Mouse (Mus musculus): Measurements from ENCODE around the gene Rabgap1l. TPM values are rescaled to one million over a fixed set of nuclear protein-coding genes. Genes with fewer than 3 reads are reported as not detected.

The Rabgap1l gene
- polyA plus RNA-seq, 1 experiment from 2014 or later: 10.1 TPM

GRCm38 (mm10) chr1:160566458-160566857, 226.6 kb downstream of the Rabgap1l start:
- Histone ChIP-seq H3K4me1 (no peaks in the 10 kb centered on the region), H3K27me3 (no peaks in the 10 kb centered on the region), H3K36me3 (no peaks in the 10 kb centered on the region), H3K9ac (no peak overlapping the region), H3K4me2 (no peak overlapping the region), H3K9me3 (replicated peaks) (no peaks in the 10 kb centered on the region), H3K27ac (no peak overlapping the region), H3K4me3 (replicated peaks) (no peak overlapping the region)
- no peak for ATAC-seq (replicated peaks; ENCODE audit: low FRiP score)
- WGBS: 39% methylated on average over 4 of the region's 4 CpGs

GRCm38 (mm10) chr1:160561381-160561780, 231.6 kb downstream of the Rabgap1l start:
- Histone ChIP-seq H3K4me3 (replicated peaks) (no peak overlapping the region), H3K9me3 (replicated peaks) (no peaks in the 10 kb centered on the region), H3K4me1 (no peaks in the 10 kb centered on the region), H3K27me3 (no peaks in the 10 kb centered on the region), H3K36me3 (no peaks in the 10 kb centered on the region), H3K4me2 (no peak overlapping the region), H3K9ac (no peak overlapping the region), H3K27ac (no peak overlapping the region)
- 70% methylated on average over 1 of the region's 1 CpGs for WGBS
- no peak for ATAC-seq (replicated peaks; ENCODE audit: low FRiP score)

- Histone ChIP-seq H3K4me3 (replicated peaks) (no peak overlapping the region), H3K27me3 (no peaks in the 10 kb centered on the region), H3K36me3 (no peaks in the 10 kb centered on the region), H3K4me2 (no peak overlapping the region), H3K9ac (no peak overlapping the region), H3K27ac (no peak overlapping the region), H3K9me3 (replicated peaks) (no peaks in the 10 kb centered on the region), H3K4me1 (no peaks in the 10 kb centered on the region)
- WGBS: 70% methylated on average over 1 of the region's 1 CpGs
- no peak for ATAC-seq (replicated peaks; ENCODE audit: low FRiP score)
Observed at GRCm38 (mm10) chr1:160550636-160551035, 242.4 kb downstream of the Rabgap1l start.

GRCm38 (mm10) chr1:160547934-160548876, 244.8 kb downstream of the Rabgap1l start:
- H3K4me2 ChIP-seq: no peak overlapping the region
- no peaks in the 10 kb centered on the region for H3K36me3 ChIP-seq
- H3K9me3 ChIP-seq (replicated peaks): no peaks in the 10 kb centered on the region
- ATAC-seq (replicated peaks; ENCODE audit: low FRiP score): no peak
- H3K9ac ChIP-seq: no peak overlapping the region
- H3K27ac ChIP-seq: no peak overlapping the region
- H3K4me3 ChIP-seq (replicated peaks): no peak overlapping the region
- H3K4me1 ChIP-seq: no peaks in the 10 kb centered on the region
- 53% methylated on average over 4 of the region's 4 CpGs for WGBS
- H3K27me3 ChIP-seq: no peaks in the 10 kb centered on the region

- Histone ChIP-seq H3K4me3 (replicated peaks) (no peak overlapping the region), H3K9me3 (replicated peaks) (no peaks in the 10 kb centered on the region), H3K27ac (no peak overlapping the region), H3K27me3 (no peaks in the 10 kb centered on the region), H3K9ac (no peak overlapping the region), H3K36me3 (no peaks in the 10 kb centered on the region), H3K4me1 (0 out of 2 replicates have a peak, but pooled peaks cover 3% of the 10 kb centered on the region), H3K4me2 (no peak overlapping the region)
- ATAC-seq (replicated peaks; ENCODE audit: low FRiP score): no peak
- 91% methylated on average over 8 of the region's 8 CpGs for whole genome bisulfite sequencing
Observed at GRCm38 (mm10) chr1:160535649-160536048, 257.4 kb downstream of the Rabgap1l start.

GRCm38 (mm10) chr1:160534571-160535335, 258.3 kb downstream of the Rabgap1l start:
- Histone ChIP-seq H3K36me3 (no peaks in the 10 kb centered on the region), H3K4me2 (no peak overlapping the region)
- WGBS: 86% methylated on average over 2 of the region's 2 CpGs

GRCm38 (mm10) chr1:160533209-160533820, 259.7 kb downstream of the Rabgap1l start:
- Histone ChIP-seq H3K27me3 (no peaks in the 10 kb centered on the region), H3K9me3 (replicated peaks) (no peaks in the 10 kb centered on the region), H3K27ac (no peak overlapping the region), H3K4me1 (0 out of 2 replicates have a peak, but pooled peaks cover 3% of the 10 kb centered on the region), H3K4me2 (no peak overlapping the region), H3K4me3 (replicated peaks) (no peak overlapping the region), H3K36me3 (no peaks in the 10 kb centered on the region), H3K9ac (no peak overlapping the region)
- 66% methylated on average over 6 of the region's 6 CpGs for WGBS
- no peak for ATAC-seq (replicated peaks; ENCODE audit: low FRiP score)

More at GRCm38 (mm10) chr1:160534571-160535335, 258.3 kb downstream of the Rabgap1l start:
- Histone ChIP-seq H3K9ac (no peak overlapping the region), H3K9me3 (replicated peaks) (no peaks in the 10 kb centered on the region), H3K4me3 (replicated peaks) (no peak overlapping the region), H3K27me3 (no peaks in the 10 kb centered on the region), H3K4me1 (0 out of 2 replicates have a peak, but pooled peaks cover 3% of the 10 kb centered on the region), H3K27ac (no peak overlapping the region)
- ATAC-seq (replicated peaks; ENCODE audit: low FRiP score): no peak

- H3K27me3 ChIP-seq: no peaks in the 10 kb centered on the region
- H3K4me3 ChIP-seq (replicated peaks): no peak overlapping the region
- H3K4me1 ChIP-seq: 0 out of 2 replicates have a peak, but pooled peaks cover 3% of the 10 kb centered on the region
- no peak overlapping the region for H3K4me2 ChIP-seq
- ATAC-seq (replicated peaks; ENCODE audit: low FRiP score): peak; percentile 88
- WGBS: 39% methylated on average over 5 of the region's 5 CpGs
- H3K27ac ChIP-seq: no peak overlapping the region
- no peaks in the 10 kb centered on the region for H3K36me3 ChIP-seq
- no peak overlapping the region for H3K9ac ChIP-seq
- no peaks in the 10 kb centered on the region for H3K9me3 ChIP-seq (replicated peaks)
Observed at GRCm38 (mm10) chr1:160531402-160531801, 261.6 kb downstream of the Rabgap1l start.

- Histone ChIP-seq H3K9me3 (replicated peaks) (no peaks in the 10 kb centered on the region), H3K4me1 (0 out of 2 replicates have a peak, but pooled peaks cover 5% of the 10 kb centered on the region), H3K27ac (no peak overlapping the region), H3K27me3 (no peaks in the 10 kb centered on the region), H3K36me3 (no peaks in the 10 kb centered on the region), H3K4me2 (no peak overlapping the region), H3K9ac (no peak overlapping the region), H3K4me3 (replicated peaks) (no peak overlapping the region)
- 73% methylated on average over 3 of the region's 3 CpGs for WGBS
- ATAC-seq (replicated peaks; ENCODE audit: low FRiP score): no peak
Observed at GRCm38 (mm10) chr1:160521918-160522317, 271.1 kb downstream of the Rabgap1l start.

- ATAC-seq (replicated peaks; ENCODE audit: low FRiP score): peak; percentile 43; the same call in 1 of the 2 replicates
- Histone ChIP-seq H3K27me3 (no peaks in the 10 kb centered on the region), H3K9me3 (replicated peaks) (no peaks in the 10 kb centered on the region), H3K27ac (no peak overlapping the region), H3K4me2 (no peak overlapping the region), H3K4me1 (0 out of 2 replicates have a peak, but pooled peaks cover 5% of the 10 kb centered on the region), H3K36me3 (no peaks in the 10 kb centered on the region), H3K4me3 (replicated peaks) (no peak overlapping the region), H3K9ac (no peak overlapping the region)
- 42% methylated on average over 3 of the region's 3 CpGs for WGBS
Observed at GRCm38 (mm10) chr1:160520665-160521064, 272.3 kb downstream of the Rabgap1l start.

- Histone ChIP-seq H3K36me3 (no peaks in the 10 kb centered on the region), H3K9me3 (replicated peaks) (no peaks in the 10 kb centered on the region), H3K4me1 (0 out of 2 replicates have a peak, but pooled peaks cover 5% of the 10 kb centered on the region), H3K4me2 (no peak overlapping the region), H3K4me3 (replicated peaks) (no peak overlapping the region), H3K27ac (no peak overlapping the region), H3K9ac (no peak overlapping the region), H3K27me3 (no peaks in the 10 kb centered on the region)
- WGBS: 47% methylated on average over 1 of the region's 1 CpGs
- ATAC-seq (replicated peaks; ENCODE audit: low FRiP score): no peak
Observed at GRCm38 (mm10) chr1:160519896-160520465, 273.0 kb downstream of the Rabgap1l start.
